Mouse (Mus musculus): ENCODE measurements at regions not wholly inside any gene's neighbourhood (a gene's known extent, or its start where the extent isn't known, plus 50 kb on each side); places are given as distances from the start of the nearest gene placed in this dataset.
A peak's percentile ranks its signal among the peaks of the same experiment; 100 is the strongest.

DNA sequence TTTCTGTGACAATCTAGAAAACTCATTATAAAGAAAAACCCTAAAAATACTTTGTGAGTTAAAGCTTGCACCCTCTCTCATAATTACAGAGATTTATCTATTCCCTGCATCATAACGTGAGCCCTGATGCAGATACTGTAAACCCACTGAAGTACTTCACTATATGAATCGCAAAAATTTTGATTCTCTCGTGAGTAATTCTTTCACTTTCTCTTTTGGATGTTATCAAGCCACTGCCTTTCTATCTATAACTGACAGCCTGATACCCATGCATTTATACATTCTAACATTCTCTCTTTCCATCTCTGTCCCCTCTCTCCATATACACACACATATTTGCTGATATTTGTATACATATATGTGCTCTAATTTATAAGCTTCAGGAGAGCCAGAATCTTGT lies 264.1 kb upstream of the Gm765 start:
- H3K36me3 ChIP-seq (ENCODE audit: control insufficient read depth, insufficient read depth, low read length), result no peaks in the 10 kb centered on the region
- no peak overlapping the region for H3K9ac ChIP-seq (ENCODE audit: low read depth, low read length)
- no peaks in the 10 kb centered on the region for H3K27me3 ChIP-seq (ENCODE audit: control insufficient read depth, insufficient read depth, low read length)
- WGBS, result 71% methylated on average over 3 of the region's 3 CpGs
- DNase-seq (ENCODE audit: extremely low read depth, low read depth, low spot score), result no peak
- H3K79me2 ChIP-seq (ENCODE audit: control insufficient read depth, insufficient read depth, low read length), result no peaks in the 10 kb centered on the region
- H3K4me1 ChIP-seq (ENCODE audit: control insufficient read depth, insufficient read depth, low read length), result no peaks in the 10 kb centered on the region
- no peak overlapping the region for H3K27ac ChIP-seq (replicated peaks; ENCODE audit: insufficient read depth, low read depth, low read length)
- H3K4me3 ChIP-seq (ENCODE audit: insufficient read depth, low read depth, low read length), result no peak overlapping the region
- TF ChIP-seq CTCF (IDR thresholded peaks at IDR 0.05; ENCODE audit: low read depth, low read length), result no peak
- TF ChIP-seq POLR2A (IDR thresholded peaks at IDR 0.05; ENCODE audit: extremely low read depth, insufficient read depth, low read length), result no peak

- Histone ChIP-seq H3K4me3 (ENCODE audit: insufficient read depth, low read depth, low read length) (no peak overlapping the region), H3K36me3 (ENCODE audit: control insufficient read depth, insufficient read depth, low read length) (no peaks in the 10 kb centered on the region), H3K9ac (ENCODE audit: low read depth, low read length) (no peak overlapping the region), H3K27me3 (ENCODE audit: control insufficient read depth, insufficient read depth, low read length) (no peaks in the 10 kb centered on the region), H3K79me2 (ENCODE audit: control insufficient read depth, insufficient read depth, low read length) (no peaks in the 10 kb centered on the region), H3K27ac (replicated peaks; ENCODE audit: insufficient read depth, low read depth, low read length) (no peak overlapping the region), H3K4me1 (ENCODE audit: control insufficient read depth, insufficient read depth, low read length) (no peaks in the 10 kb centered on the region)
- no peak for TF ChIP-seq CTCF (IDR thresholded peaks at IDR 0.05; ENCODE audit: low read depth, low read length)
- 95% methylated on average over 6 of the region's 6 CpGs for WGBS
- DNase-seq (ENCODE audit: extremely low read depth, low read depth, low spot score), result no peak
These were observed 255.1 kb upstream of the Gm765 start for GRCm38 (mm10) chr6:98597612-98598011.

DNA sequence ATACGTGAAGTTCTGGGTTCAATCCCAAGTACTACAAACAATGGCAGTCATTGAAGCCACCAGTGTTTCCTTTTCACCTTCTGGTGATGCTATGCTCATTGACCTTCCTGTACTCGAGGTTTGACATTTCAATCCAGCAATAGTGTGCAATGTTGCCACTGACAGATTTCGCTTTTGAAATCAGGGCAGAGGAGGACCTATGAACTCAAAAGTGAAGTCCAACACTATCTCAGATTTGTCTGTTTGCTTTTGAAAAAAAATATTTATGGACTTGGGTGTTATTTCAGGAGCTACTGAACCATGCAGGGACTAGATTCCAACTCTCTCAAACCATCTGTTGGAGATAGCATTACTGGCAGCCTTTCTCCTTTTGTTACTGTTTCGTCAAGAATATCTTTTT lies 248.4 kb upstream of the Gm765 start:
- H3K9ac ChIP-seq (ENCODE audit: low read depth, low read length), result no peak overlapping the region
- H3K36me3 ChIP-seq (ENCODE audit: control insufficient read depth, insufficient read depth, low read length), result no peaks in the 10 kb centered on the region
- H3K79me2 ChIP-seq (ENCODE audit: control insufficient read depth, insufficient read depth, low read length), result no peaks in the 10 kb centered on the region
- 25% methylated on average over 4 of the region's 4 CpGs for WGBS
- DNase-seq (ENCODE audit: extremely low read depth, low read depth, low spot score), result peak; percentile 95
- no peak for TF ChIP-seq POLR2A (IDR thresholded peaks at IDR 0.05; ENCODE audit: extremely low read depth, insufficient read depth, low read length)
- no peak for TF ChIP-seq CTCF (IDR thresholded peaks at IDR 0.05; ENCODE audit: low read depth, low read length)
- H3K4me1 ChIP-seq (ENCODE audit: control insufficient read depth, insufficient read depth, low read length), result peaks cover 7% of the 10 kb centered on the region; the same call in 1 of the 2 replicates
- no peak overlapping the region for H3K27ac ChIP-seq (replicated peaks; ENCODE audit: insufficient read depth, low read depth, low read length)
- no peaks in the 10 kb centered on the region for H3K27me3 ChIP-seq (ENCODE audit: control insufficient read depth, insufficient read depth, low read length)
- H3K4me3 ChIP-seq (ENCODE audit: insufficient read depth, low read depth, low read length), result no peak overlapping the region

DNA sequence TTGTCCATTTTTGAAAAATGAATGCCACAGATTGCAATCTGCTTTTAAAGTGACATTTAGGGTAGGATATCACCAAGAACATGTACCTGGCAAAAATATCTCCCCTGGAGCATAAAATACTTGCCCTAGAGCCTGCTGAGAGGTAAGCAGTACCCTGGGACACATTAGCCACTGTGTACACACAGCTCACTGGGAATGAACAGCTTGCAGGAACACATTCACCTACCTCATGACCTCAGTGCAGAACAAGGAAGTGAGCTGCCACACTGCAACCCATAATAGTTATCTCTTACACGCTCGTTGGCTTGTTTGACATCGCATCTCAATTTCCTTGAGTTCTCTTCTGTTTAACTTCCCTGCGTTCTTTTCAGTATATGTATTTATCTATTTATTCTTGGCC lies 246.4 kb upstream of the Gm765 start:
- Histone ChIP-seq H3K4me1 (ENCODE audit: control insufficient read depth, insufficient read depth, low read length) (peaks cover 7% of the 10 kb centered on the region; the same call in 1 of the 2 replicates), H3K79me2 (ENCODE audit: control insufficient read depth, insufficient read depth, low read length) (no peaks in the 10 kb centered on the region), H3K4me3 (ENCODE audit: insufficient read depth, low read depth, low read length) (no peak overlapping the region), H3K27me3 (ENCODE audit: control insufficient read depth, insufficient read depth, low read length) (no peaks in the 10 kb centered on the region), H3K9ac (ENCODE audit: low read depth, low read length) (no peak overlapping the region), H3K27ac (replicated peaks; ENCODE audit: insufficient read depth, low read depth, low read length) (no peak overlapping the region), H3K36me3 (ENCODE audit: control insufficient read depth, insufficient read depth, low read length) (no peaks in the 10 kb centered on the region)
- 16% methylated on average over 4 of the region's 4 CpGs for WGBS
- no peak for TF ChIP-seq POLR2A (IDR thresholded peaks at IDR 0.05; ENCODE audit: extremely low read depth, insufficient read depth, low read length)
- TF ChIP-seq CTCF (IDR thresholded peaks at IDR 0.05; ENCODE audit: low read depth, low read length), result no peak
- DNase-seq (ENCODE audit: extremely low read depth, low read depth, low spot score), result peak; percentile 89

GRCm38 (mm10) chr6:98584541-98584940 lies 242.0 kb upstream of the Gm765 start:
- H3K36me3 ChIP-seq (ENCODE audit: control insufficient read depth, insufficient read depth, low read length), result no peaks in the 10 kb centered on the region
- DNase-seq (ENCODE audit: extremely low read depth, low read depth, low spot score), result no peak
- H3K27ac ChIP-seq (replicated peaks; ENCODE audit: insufficient read depth, low read depth, low read length), result no peak overlapping the region
- no peak overlapping the region for H3K9ac ChIP-seq (ENCODE audit: low read depth, low read length)
- TF ChIP-seq CTCF (IDR thresholded peaks at IDR 0.05; ENCODE audit: low read depth, low read length) (no peak), POLR2A (IDR thresholded peaks at IDR 0.05; ENCODE audit: extremely low read depth, insufficient read depth, low read length) (no peak)
- H3K27me3 ChIP-seq (ENCODE audit: control insufficient read depth, insufficient read depth, low read length), result no peaks in the 10 kb centered on the region
- WGBS, result 89% methylated on average over 4 of the region's 4 CpGs
- peaks cover 5% of the 10 kb centered on the region; the same call in 1 of the 2 replicates for H3K4me1 ChIP-seq (ENCODE audit: control insufficient read depth, insufficient read depth, low read length)
- H3K4me3 ChIP-seq (ENCODE audit: insufficient read depth, low read depth, low read length), result no peak overlapping the region
- H3K79me2 ChIP-seq (ENCODE audit: control insufficient read depth, insufficient read depth, low read length), result no peaks in the 10 kb centered on the region

- H3K79me2 ChIP-seq (ENCODE audit: control insufficient read depth, insufficient read depth, low read length), result no peaks in the 10 kb centered on the region
- H3K27ac ChIP-seq (replicated peaks; ENCODE audit: insufficient read depth, low read depth, low read length), result no peak overlapping the region
- H3K27me3 ChIP-seq (ENCODE audit: control insufficient read depth, insufficient read depth, low read length), result no peaks in the 10 kb centered on the region
- TF ChIP-seq POLR2A (IDR thresholded peaks at IDR 0.05; ENCODE audit: extremely low read depth, insufficient read depth, low read length), result no peak
- no peak for TF ChIP-seq CTCF (IDR thresholded peaks at IDR 0.05; ENCODE audit: low read depth, low read length)
- H3K4me1 ChIP-seq (ENCODE audit: control insufficient read depth, insufficient read depth, low read length), result no peaks in the 10 kb centered on the region
- WGBS, result 90% methylated on average over 2 of the region's 2 CpGs
- H3K9ac ChIP-seq (ENCODE audit: low read depth, low read length), result no peak overlapping the region
- H3K36me3 ChIP-seq (ENCODE audit: control insufficient read depth, insufficient read depth, low read length), result no peaks in the 10 kb centered on the region
- no peak for DNase-seq (ENCODE audit: extremely low read depth, low read depth, low spot score)
- no peak overlapping the region for H3K4me3 ChIP-seq (ENCODE audit: insufficient read depth, low read depth, low read length)
These were observed 240.3 kb upstream of the Gm765 start for GRCm38 (mm10) chr6:98582826-98583225.
